12 mouse cellular contexts compared by ENCODE assay signal in the genomic region with DNA sequence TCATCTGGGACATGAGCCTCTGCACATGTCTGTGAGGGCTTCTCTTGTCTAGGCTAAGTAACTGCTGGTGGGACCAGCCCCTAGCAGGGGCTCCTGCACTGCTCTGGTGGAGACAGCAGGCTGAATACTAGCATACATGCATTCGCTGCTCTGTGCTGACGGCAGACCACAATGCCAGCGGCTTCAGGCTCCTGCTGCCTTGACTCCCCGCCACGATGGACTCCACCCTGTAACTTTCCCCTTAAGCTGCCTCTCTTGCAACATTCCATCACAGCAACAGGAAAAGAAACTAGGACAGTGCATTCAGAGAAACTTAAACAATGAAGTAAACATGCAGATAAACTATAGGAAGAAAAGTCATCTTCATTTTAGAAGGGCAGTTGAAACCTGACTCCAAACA.
"Had no signal": no experiment of that assay in that cellular context is flagged by ENCODE, and none has a peak within 500 bp of the region (broad histone marks: within the 10 kb centered on the region; RNA-seq: fewer than 3 reads in every experiment).

No protein-coding gene starts in this region.

- DNase-seq: liver, postnatal 0 days; lung, embryonic 14.5 days; lung, postnatal 10 days; lung, postnatal 4 days; right cerebral cortex, postnatal 25 days; right cerebral cortex, postnatal 4 days; spleen, adult 18-20 months; thymus, adult 18-20 months; thymus, postnatal 14 days; thymus, postnatal 36 days had no signal

- ATAC-seq: liver, postnatal 0 days; midbrain, embryonic 13.5 days; midbrain, embryonic 15.5 days had no signal
